Mouse (Mus musculus): ENCODE results near the gene 4930402H24Rik. TPM values are rescaled to one million over a fixed set of nuclear protein-coding genes. Genes with fewer than 3 reads are reported as not detected.

Gene 4930402H24Rik
- polyA plus RNA-seq, 1 experiment from 2014 or later: 13.3 TPM

GRCm38 (mm10) chr2:130679154-130679553 lies 227.1 kb downstream of the 4930402H24Rik start:
- no peak overlapping the region for H3K9ac ChIP-seq
- H3K4me2 ChIP-seq: no peak overlapping the region
- no peak overlapping the region for H3K4me3 ChIP-seq
- no peaks in the 10 kb centered on the region for H3K4me1 ChIP-seq
- 92% methylated on average over 12 of the region's 12 CpGs for WGBS (ENCODE audit: insufficient replicate concordance)
- no peaks in the 10 kb centered on the region for H3K27me3 ChIP-seq (replicated peaks)
- ATAC-seq: no peak
- no peak overlapping the region for H3K27ac ChIP-seq
- H3K36me3 ChIP-seq: peaks cover 99% of the 10 kb centered on the region
- no peaks in the 10 kb centered on the region for H3K9me3 ChIP-seq (replicated peaks)

- WGBS (ENCODE audit: insufficient replicate concordance): 85% methylated on average over 10 of the region's 10 CpGs
- H3K9me3 ChIP-seq (replicated peaks): no peaks in the 10 kb centered on the region
- no peak overlapping the region for H3K9ac ChIP-seq
- H3K4me2 ChIP-seq: no peak overlapping the region
- no peaks in the 10 kb centered on the region for H3K4me1 ChIP-seq
- H3K27me3 ChIP-seq (replicated peaks): no peaks in the 10 kb centered on the region
- H3K36me3 ChIP-seq: peaks cover 100% of the 10 kb centered on the region
- no peak overlapping the region for H3K4me3 ChIP-seq
- H3K27ac ChIP-seq: no peak overlapping the region
- ATAC-seq: no peak
Measured at GRCm38 (mm10) chr2:130677211-130677610, 229.0 kb downstream of the 4930402H24Rik start.

- peak within 1 kb of the TSS; percentile 85 for H3K4me3 ChIP-seq
- H3K4me1 ChIP-seq: peaks cover 64% of the 10 kb centered on the region
- ATAC-seq: peak; percentile 75
- peak within 1 kb of the TSS; percentile 92 for H3K4me2 ChIP-seq
- H3K9ac ChIP-seq: peak within 1 kb of the TSS; percentile 80
- peak within 1 kb of the TSS; percentile 92 for H3K27ac ChIP-seq
- H3K9me3 ChIP-seq (replicated peaks): no peaks in the 10 kb centered on the region
- H3K27me3 ChIP-seq (replicated peaks): no peaks in the 10 kb centered on the region
- WGBS (ENCODE audit: insufficient replicate concordance): 1% methylated on average over 31 of the region's 31 CpGs
- H3K36me3 ChIP-seq: peaks cover 29% of the 10 kb centered on the region
Measured at GRCm38 (mm10) chr2:130667559-130667958, 238.6 kb downstream of the 4930402H24Rik start, which contains the start of gene Itpa. Itpa (plus strand) TSS chr2:130667610.

- WGBS (ENCODE audit: insufficient replicate concordance): under 1% methylated on average over 40 of the region's 40 CpGs
Measured at GRCm38 (mm10) chr2:130664102-130664701, 242.0 kb downstream of the 4930402H24Rik start, which contains the start of gene Ddrgk1. Ddrgk1 (minus strand) TSS chr2:130664659.

GRCm38 (mm10) chr2:130663342-130663741 lies 242.9 kb downstream of the 4930402H24Rik start:
- peak overlapping the region; percentile 96 for H3K27ac ChIP-seq
- H3K27me3 ChIP-seq (replicated peaks): no peaks in the 10 kb centered on the region
- peak overlapping the region; percentile 65 for H3K4me3 ChIP-seq
- peak overlapping the region; percentile 86 for H3K4me2 ChIP-seq
- H3K9ac ChIP-seq: peak overlapping the region; percentile 82
- H3K36me3 ChIP-seq: peaks cover 45% of the 10 kb centered on the region
- ATAC-seq: no peak
- peaks cover 43% of the 10 kb centered on the region for H3K4me1 ChIP-seq
- H3K9me3 ChIP-seq (replicated peaks): no peaks in the 10 kb centered on the region
- WGBS (ENCODE audit: insufficient replicate concordance): 86% methylated on average over 11 of the region's 11 CpGs

More at GRCm38 (mm10) chr2:130664102-130664701, 242.0 kb downstream of the 4930402H24Rik start, which contains the start of gene Ddrgk1:
- Histone ChIP-seq H3K9me3 (replicated peaks) (no peaks in the 10 kb centered on the region), H3K27me3 (replicated peaks) (no peaks in the 10 kb centered on the region), H3K4me3 (peak within 1 kb of the TSS; percentile 65), H3K4me1 (peaks cover 52% of the 10 kb centered on the region), H3K9ac (peak within 1 kb of the TSS; percentile 82), H3K27ac (peak within 1 kb of the TSS; percentile 96), H3K4me2 (peak within 1 kb of the TSS; percentile 86), H3K36me3 (peaks cover 37% of the 10 kb centered on the region)
- ATAC-seq: peak; percentile 93

GRCm38 (mm10) chr2:130658530-130658929 lies 247.7 kb downstream of the 4930402H24Rik start:
- Histone ChIP-seq H3K9me3 (replicated peaks) (no peaks in the 10 kb centered on the region), H3K4me1 (peaks cover 59% of the 10 kb centered on the region), H3K9ac (no peak overlapping the region), H3K27me3 (replicated peaks) (no peaks in the 10 kb centered on the region), H3K4me2 (no peak overlapping the region), H3K4me3 (no peak overlapping the region), H3K27ac (peak overlapping the region; percentile 11; the same call in 1 of the 2 replicates), H3K36me3 (peaks cover 93% of the 10 kb centered on the region)
- no peak for ATAC-seq
- 93% methylated on average over 10 of the region's 10 CpGs for WGBS (ENCODE audit: insufficient replicate concordance)

GRCm38 (mm10) chr2:130657541-130657940 lies 248.7 kb downstream of the 4930402H24Rik start:
- Histone ChIP-seq H3K27me3 (replicated peaks) (no peaks in the 10 kb centered on the region), H3K4me1 (peaks cover 56% of the 10 kb centered on the region), H3K4me3 (no peak overlapping the region), H3K27ac (peak overlapping the region; percentile 92; the same call in 1 of the 2 replicates), H3K9me3 (replicated peaks) (no peaks in the 10 kb centered on the region), H3K4me2 (no peak overlapping the region), H3K9ac (no peak overlapping the region; the same call in 1 of the 2 replicates), H3K36me3 (peaks cover 99% of the 10 kb centered on the region)
- ATAC-seq: no peak
- WGBS (ENCODE audit: insufficient replicate concordance): 85% methylated on average over 6 of the region's 6 CpGs

GRCm38 (mm10) chr2:130656536-130656935 lies 249.7 kb downstream of the 4930402H24Rik start:
- no peaks in the 10 kb centered on the region for H3K27me3 ChIP-seq (replicated peaks)
- H3K27ac ChIP-seq: peak overlapping the region; percentile 92
- peak overlapping the region; percentile 45 for H3K9ac ChIP-seq
- H3K4me3 ChIP-seq: no peak overlapping the region
- peaks cover 93% of the 10 kb centered on the region for H3K36me3 ChIP-seq
- peaks cover 48% of the 10 kb centered on the region for H3K4me1 ChIP-seq
- 89% methylated on average over 9 of the region's 9 CpGs for WGBS (ENCODE audit: insufficient replicate concordance)
- H3K9me3 ChIP-seq (replicated peaks): no peaks in the 10 kb centered on the region
- ATAC-seq: no peak
- peak overlapping the region; percentile 52 for H3K4me2 ChIP-seq

Other genes starting within 250 kb of the 4930402H24Rik start
- 46.1 and 48.7 TPM in 2 replicates for gene Ddrgk1, start 241.7 kb downstream of the 4930402H24Rik start, polyA plus RNA-seq (2016; fragmentation: Nextera tagmentation; extraction: Ambion mirVana)
- gene Itpa, start 238.8 kb downstream of the 4930402H24Rik start, polyA plus RNA-seq (2016; fragmentation: Nextera tagmentation; extraction: Ambion mirVana): 69.9 and 75.2 TPM in 2 replicates
- gene Slc4a11, start 208.9 kb downstream of the 4930402H24Rik start, polyA plus RNA-seq (2016; fragmentation: Nextera tagmentation; extraction: Ambion mirVana): 0.05 TPM in 1 of 2 replicates, not detected in the other
- gene Atrn, start 89 bp upstream of the 4930402H24Rik start, polyA plus RNA-seq (2016; fragmentation: Nextera tagmentation; extraction: Ambion mirVana): 3.7 and 4.1 TPM in 2 replicates
- gene Gfra4, start 136.7 kb upstream of the 4930402H24Rik start, polyA plus RNA-seq (2016; fragmentation: Nextera tagmentation; extraction: Ambion mirVana): 0.86 and 1.6 TPM in 2 replicates
- gene Adam33, start 157.4 kb upstream of the 4930402H24Rik start, polyA plus RNA-seq (2016; fragmentation: Nextera tagmentation; extraction: Ambion mirVana): 0.62 and 0.90 TPM in 2 replicates
- gene Siglec1, start 180.4 kb upstream of the 4930402H24Rik start, polyA plus RNA-seq (2016; fragmentation: Nextera tagmentation; extraction: Ambion mirVana): 0.36 and 0.42 TPM in 2 replicates
- gene Hspa12b, start 220.9 kb upstream of the 4930402H24Rik start, polyA plus RNA-seq (2016; fragmentation: Nextera tagmentation; extraction: Ambion mirVana): 4.2 TPM in 2 replicates
- gene Gm11037, start 227.1 kb upstream of the 4930402H24Rik start, polyA plus RNA-seq (2016; fragmentation: Nextera tagmentation; extraction: Ambion mirVana): not detected in 2 replicates